ENCODE assay signal across 8 mouse cellular contexts in genomic region chr9:69398453-69398850, GRCm38 (mm10). TPM values are rescaled to one million over a fixed set of nuclear protein-coding genes. Genes with fewer than 3 reads are reported as not detected.
DNase-seq lines count a peak whose midpoint lies in the region; ATAC-seq and TF ChIP-seq lines count a peak whose summit lies in the region.

No protein-coding gene starts in this region.

- H3K27ac ChIP-seq in lung, embryonic 14.5 days (ENCODE audit: low read depth) = peak overlapping the region; percentile 96
- peak overlapping the region; percentile 96 for H3K27ac ChIP-seq in embryonic facial prominence, embryonic 13.5 days
- peak overlapping the region; percentile 83 for H3K27ac ChIP-seq in intestine, postnatal 0 days (ENCODE audit: low read depth, low read length)
- H3K27ac ChIP-seq in neural tube, embryonic 13.5 days (replicated peaks) = peak overlapping the region; percentile 94

- H3K4me2 ChIP-seq in lung, embryonic 14.5 days = peak overlapping the region; percentile 83
- H3K4me2 ChIP-seq in embryonic facial prominence, embryonic 13.5 days = peak overlapping the region; percentile 88
- peak overlapping the region; percentile 94 for H3K4me2 ChIP-seq in intestine, postnatal 0 days (replicated peaks; ENCODE audit: low read depth)
- peak overlapping the region; percentile 90 for H3K4me2 ChIP-seq in neural tube, embryonic 13.5 days

- 8% methylated on average over 10 of the region's 10 CpGs for WGBS in lung, embryonic 14.5 days
- WGBS in embryonic facial prominence, embryonic 13.5 days = 15% methylated on average over 10 of the region's 10 CpGs
- 3% methylated on average over 10 of the region's 10 CpGs for WGBS in intestine, postnatal 0 days
- 18% methylated on average over 10 of the region's 10 CpGs for WGBS in neural tube, embryonic 13.5 days

- H3K27me3 ChIP-seq in lung, embryonic 14.5 days (ENCODE audit: insufficient read depth, low read length) = no peaks in the 10 kb centered on the region
- H3K27me3 ChIP-seq in embryonic facial prominence, embryonic 13.5 days = no peaks in the 10 kb centered on the region
- H3K27me3 ChIP-seq in intestine, postnatal 0 days (replicated peaks; ENCODE audit: control insufficient read depth, insufficient read depth, low read length) = no peaks in the 10 kb centered on the region
- H3K27me3 ChIP-seq in neural tube, embryonic 13.5 days = no peaks in the 10 kb centered on the region

- no peaks in the 10 kb centered on the region for H3K9me3 ChIP-seq in lung, embryonic 14.5 days (ENCODE audit: low read depth, low read length)
- H3K9me3 ChIP-seq in embryonic facial prominence, embryonic 13.5 days = no peaks in the 10 kb centered on the region
- H3K9me3 ChIP-seq in intestine, postnatal 0 days (ENCODE audit: control insufficient read depth) = no peaks in the 10 kb centered on the region
- no peaks in the 10 kb centered on the region for H3K9me3 ChIP-seq in neural tube, embryonic 13.5 days

- H3K4me3 ChIP-seq in lung, embryonic 14.5 days (ENCODE audit: low read depth, low read length) = peak overlapping the region; percentile 77
- peak overlapping the region; percentile 73 for H3K4me3 ChIP-seq in embryonic facial prominence, embryonic 13.5 days
- H3K4me3 ChIP-seq in intestine, postnatal 0 days (ENCODE audit: low read depth, low read length) = peak overlapping the region; percentile 63
- H3K4me3 ChIP-seq in neural tube, embryonic 13.5 days = peak overlapping the region; percentile 76

- no peaks in the 10 kb centered on the region for H3K36me3 ChIP-seq in lung, embryonic 14.5 days (ENCODE audit: insufficient read depth)
- peaks cover 5% of the 10 kb centered on the region for H3K36me3 ChIP-seq in embryonic facial prominence, embryonic 13.5 days
- H3K36me3 ChIP-seq in intestine, postnatal 0 days (ENCODE audit: control insufficient read depth, insufficient read depth) = no peaks in the 10 kb centered on the region
- H3K36me3 ChIP-seq in neural tube, embryonic 13.5 days = no peaks in the 10 kb centered on the region

- no peaks in the 10 kb centered on the region for H3K4me1 ChIP-seq in lung, embryonic 14.5 days (ENCODE audit: insufficient read depth)
- H3K4me1 ChIP-seq in embryonic facial prominence, embryonic 13.5 days = peaks cover 10% of the 10 kb centered on the region
- peaks cover 5% of the 10 kb centered on the region; the same call in 1 of the 2 replicates for H3K4me1 ChIP-seq in intestine, postnatal 0 days (replicated peaks; ENCODE audit: control insufficient read depth, insufficient read depth, low read length)
- H3K4me1 ChIP-seq in neural tube, embryonic 13.5 days (replicated peaks) = peaks cover 16% of the 10 kb centered on the region

- peak; percentile 31 for DNase-seq in lung, embryonic 14.5 days
- no peak for DNase-seq in lung, postnatal 36 days
- no peak for DNase-seq in thymus, adult 18-20 months
- DNase-seq in left cerebral cortex, adult 9 months (ENCODE audit: low spot score in 2 of 2) = no peak
- DNase-seq in ovary, adult 18-20 months (ENCODE audit: low spot score) = no peak

- TF ChIP-seq CTCF in lung, embryonic 14.5 days (IDR thresholded peaks at IDR 0.05; ENCODE audit: low read depth) = no peak
- TF ChIP-seq CTCF in intestine, postnatal 0 days (IDR thresholded peaks at IDR 0.05; ENCODE audit: low read depth) = no peak

- H3K9ac ChIP-seq in lung, embryonic 14.5 days = peak overlapping the region; percentile 91
- H3K9ac ChIP-seq in embryonic facial prominence, embryonic 13.5 days = peak overlapping the region; percentile 93
- peak overlapping the region; percentile 84 for H3K9ac ChIP-seq in intestine, postnatal 0 days (ENCODE audit: low read depth, low read length)
- peak overlapping the region; percentile 91 for H3K9ac ChIP-seq in neural tube, embryonic 13.5 days

- peak; percentile 48; the same call in 1 of the 2 replicates for ATAC-seq in lung, embryonic 14.5 days (ENCODE audit: insufficient read depth)
- no peak for ATAC-seq in embryonic facial prominence, embryonic 13.5 days (ENCODE audit: insufficient number of reproducible peaks, insufficient read depth, low FRiP score, low TSS enrichment, low read depth)
- ATAC-seq in intestine, postnatal 0 days = peak; percentile 41
- peak; percentile 25; the same call in 1 of the 2 replicates for ATAC-seq in neural tube, embryonic 13.5 days (ENCODE audit: low read depth)

RNA-seq across cellular contexts. Expression of gene Ice2, which starts 0.7 kb away (rescaled TPM):
- 24.0 and 25.0 TPM in 2 replicates for polyA plus RNA-seq in lung, embryonic 14.5 days (2014; fragmentation: Nextera tagmentation; extraction: Ambion mirVana)
- polyA plus RNA-seq in embryonic facial prominence, embryonic 13.5 days (2015; fragmentation: Nextera tagmentation; extraction: Ambion mirVana) = 20.2 and 22.4 TPM in 2 replicates
- polyA plus RNA-seq in intestine, postnatal 0 days (2015; fragmentation: Nextera tagmentation; extraction: Ambion mirVana) = 5.0 and 5.2 TPM in 2 replicates
- polyA plus RNA-seq in neural tube, embryonic 13.5 days (2015; fragmentation: Nextera tagmentation; extraction: Ambion mirVana) = 10.6 and 12.6 TPM in 2 replicates

RNA-seq across cellular contexts. Expression of gene Anxa2, which starts 55.0 kb away (rescaled TPM):
- polyA plus RNA-seq in lung, embryonic 14.5 days (2014; fragmentation: Nextera tagmentation; extraction: Ambion mirVana) = 474 and 484 TPM in 2 replicates
- polyA plus RNA-seq in embryonic facial prominence, embryonic 13.5 days (2015; fragmentation: Nextera tagmentation; extraction: Ambion mirVana) = 1,084 and 1,195 TPM in 2 replicates
- 571 and 641 TPM in 2 replicates for polyA plus RNA-seq in intestine, postnatal 0 days (2015; fragmentation: Nextera tagmentation; extraction: Ambion mirVana)
- polyA plus RNA-seq in neural tube, embryonic 13.5 days (2015; fragmentation: Nextera tagmentation; extraction: Ambion mirVana) = 308 and 356 TPM in 2 replicates
